Mouse (Mus musculus) forebrain, embryonic 10.5 days (tissue): Measurements from ENCODE around the gene A930033H14Rik. TPM values are rescaled to one million over a fixed set of nuclear protein-coding genes. Genes with fewer than 3 reads are reported as not detected.
A peak's percentile ranks its signal among the peaks of the same experiment; 100 is the strongest.

Experiments used
- DNase-seq: peaks from one replicate; pipeline ENCODE4 v3.0.0-alpha.2; 2017; ENCODE audit warnings: low spot score; ENCODE audit errors: extremely low spot score
- H3K27ac ChIP-seq: fragments of 300-500 bp; sonication (generic); 2 replicates; pipeline ENCODE4 v1.5.1; 2016; ENCODE audit warnings: mild to moderate bottlenecking
- H3K27me3 ChIP-seq: fragments of 300-500 bp; sonication (generic); 2 replicates; pipeline ENCODE4 v1.6.1; 2016; ENCODE audit warnings: mild to moderate bottlenecking; ENCODE audit not compliant: poor library complexity, severe bottlenecking
- H3K36me3 ChIP-seq: fragments of 300-500 bp; sonication (generic); replicated peaks from 2 replicates; pipeline ENCODE4 v1.6.1; 2016; ENCODE audit warnings: mild to moderate bottlenecking, moderate library complexity
- H3K4me1 ChIP-seq: fragments of 300-500 bp; sonication (generic); 2 replicates; pipeline ENCODE4 v1.6.1; 2016
- H3K4me3 ChIP-seq: fragments of 300-500 bp; sonication (generic); 2 replicates; pipeline ENCODE4 v1.5.1; 2016; ENCODE audit warnings: mild to moderate bottlenecking, moderate library complexity
- H3K9me3 ChIP-seq: fragments of 300-500 bp; sonication (generic); 2 replicates; pipeline ENCODE4 v1.6.1; 2016; ENCODE audit warnings: mild to moderate bottlenecking, moderate library complexity
- WGBS: fragments of 180-500 bp; shearing (Covaris S2); methylation state at CpG from one replicate; pipeline ENCODE4 v1.1.7; 2016; 5-methylcytosine and 5-hydroxymethylcytosine counted together
- polyA plus RNA-seq: library from polyadenylated mRNA; unstranded; fragments of >200 nt; fragmentation: Nextera tagmentation; extraction: Ambion mirVana; gene quantifications from 2 replicates; pipeline ENCODE4 v1.2.1, GENCODE M21; 2016

Gene A930033H14Rik
- polyA plus RNA-seq, 1 experiment from 2014 or later, result 1.2 TPM

GRCm38 (mm10) chr10:69208705-69209104 is 4.2 kb downstream of the A930033H14Rik start:
- H3K4me3 ChIP-seq, result no peak overlapping the region
- 97% methylated on average over 3 of the region's 3 CpGs for WGBS

GRCm38 (mm10) chr10:69207981-69208630 is 4.8 kb downstream of the A930033H14Rik start:
- Histone ChIP-seq H3K4me1 (peaks cover 28% of the 10 kb centered on the region), H3K27ac (no peak overlapping the region), H3K36me3 (peaks cover 6% of the 10 kb centered on the region; the same call in 1 of the 2 replicates), H3K27me3 (no peaks in the 10 kb centered on the region), H3K4me3 (no peak overlapping the region), H3K9me3 (no peaks in the 10 kb centered on the region; the same call in 1 of the 2 replicates)
- no peak for DNase-seq
- WGBS, result 91% methylated on average over 15 of the region's 15 CpGs

More at GRCm38 (mm10) chr10:69208705-69209104, 4.2 kb downstream of the A930033H14Rik start:
- Histone ChIP-seq H3K9me3 (no peaks in the 10 kb centered on the region; the same call in 1 of the 2 replicates), H3K4me1 (peaks cover 33% of the 10 kb centered on the region), H3K36me3 (peaks cover 6% of the 10 kb centered on the region; the same call in 1 of the 2 replicates), H3K27me3 (no peaks in the 10 kb centered on the region), H3K27ac (no peak overlapping the region)
- no peak for DNase-seq

GRCm38 (mm10) chr10:69207481-69207880 is 5.4 kb downstream of the A930033H14Rik start:
- DNase-seq, result no peak
- peaks cover 6% of the 10 kb centered on the region; the same call in 1 of the 2 replicates for H3K36me3 ChIP-seq
- H3K27ac ChIP-seq, result no peak overlapping the region
- H3K9me3 ChIP-seq, result no peaks in the 10 kb centered on the region; the same call in 1 of the 2 replicates
- H3K4me1 ChIP-seq, result peaks cover 24% of the 10 kb centered on the region
- 86% methylated on average over 7 of the region's 7 CpGs for WGBS
- no peak overlapping the region for H3K4me3 ChIP-seq
- no peaks in the 10 kb centered on the region for H3K27me3 ChIP-seq

GRCm38 (mm10) chr10:69206081-69206480 is 6.8 kb downstream of the A930033H14Rik start:
- no peak overlapping the region for H3K27ac ChIP-seq
- peaks cover 12% of the 10 kb centered on the region for H3K4me1 ChIP-seq
- H3K9me3 ChIP-seq, result no peaks in the 10 kb centered on the region; the same call in 1 of the 2 replicates
- H3K4me3 ChIP-seq, result no peak overlapping the region
- no peaks in the 10 kb centered on the region for H3K27me3 ChIP-seq
- peaks cover 6% of the 10 kb centered on the region; the same call in 1 of the 2 replicates for H3K36me3 ChIP-seq
- no peak for DNase-seq
- WGBS, result 88% methylated on average over 6 of the region's 6 CpGs

- WGBS, result 46% methylated on average over 8 of the region's 8 CpGs
- no peak for DNase-seq
- peak overlapping the region; percentile 5; the same call in 1 of the 2 replicates for H3K27ac ChIP-seq
These were observed 8.1 kb downstream of the A930033H14Rik start for GRCm38 (mm10) chr10:69204677-69205400.

GRCm38 (mm10) chr10:69193721-69194120 is 19.2 kb downstream of the A930033H14Rik start:
- H3K36me3 ChIP-seq, result no peaks in the 10 kb centered on the region
- 87% methylated on average over 10 of the region's 10 CpGs for WGBS
- no peak overlapping the region for H3K4me3 ChIP-seq
- H3K27ac ChIP-seq, result no peak overlapping the region
- H3K27me3 ChIP-seq, result no peaks in the 10 kb centered on the region
- no peaks in the 10 kb centered on the region for H3K4me1 ChIP-seq
- no peak for DNase-seq
- no peaks in the 10 kb centered on the region for H3K9me3 ChIP-seq

More at GRCm38 (mm10) chr10:69204677-69205400, 8.1 kb downstream of the A930033H14Rik start:
- no peaks in the 10 kb centered on the region; the same call in 1 of the 2 replicates for H3K9me3 ChIP-seq
- no peak overlapping the region for H3K4me3 ChIP-seq
- H3K4me1 ChIP-seq, result peaks cover 12% of the 10 kb centered on the region
- H3K27me3 ChIP-seq, result no peaks in the 10 kb centered on the region
- H3K36me3 ChIP-seq, result peaks cover 3% of the 10 kb centered on the region; the same call in 1 of the 2 replicates

- Histone ChIP-seq H3K27me3 (no peaks in the 10 kb centered on the region), H3K36me3 (no peaks in the 10 kb centered on the region), H3K9me3 (no peaks in the 10 kb centered on the region), H3K4me3 (no peak overlapping the region), H3K27ac (no peak overlapping the region), H3K4me1 (no peaks in the 10 kb centered on the region)
- WGBS, result 97% methylated on average over 5 of the region's 5 CpGs
- no peak for DNase-seq
These were observed 20.6 kb downstream of the A930033H14Rik start for GRCm38 (mm10) chr10:69192266-69192665.

GRCm38 (mm10) chr10:69190434-69191160 is 22.3 kb downstream of the A930033H14Rik start:
- no peak overlapping the region for H3K27ac ChIP-seq
- 87% methylated on average over 10 of the region's 10 CpGs for WGBS
- no peak for DNase-seq

GRCm38 (mm10) chr10:69187773-69188443 is 25.0 kb downstream of the A930033H14Rik start:
- Histone ChIP-seq H3K27me3 (no peaks in the 10 kb centered on the region), H3K4me3 (no peak overlapping the region), H3K36me3 (no peaks in the 10 kb centered on the region), H3K9me3 (no peaks in the 10 kb centered on the region), H3K27ac (no peak overlapping the region), H3K4me1 (no peaks in the 10 kb centered on the region)
- no peak for DNase-seq
- 88% methylated on average over 9 of the region's 9 CpGs for WGBS

More at GRCm38 (mm10) chr10:69190434-69191160, 22.3 kb downstream of the A930033H14Rik start:
- H3K36me3 ChIP-seq, result no peaks in the 10 kb centered on the region
- no peak overlapping the region for H3K4me3 ChIP-seq
- H3K9me3 ChIP-seq, result no peaks in the 10 kb centered on the region
- H3K27me3 ChIP-seq, result no peaks in the 10 kb centered on the region
- no peaks in the 10 kb centered on the region for H3K4me1 ChIP-seq

- peak; percentile 50 for DNase-seq
- Histone ChIP-seq H3K36me3 (no peaks in the 10 kb centered on the region), H3K27me3 (no peaks in the 10 kb centered on the region), H3K4me1 (no peaks in the 10 kb centered on the region), H3K27ac (no peak overlapping the region), H3K9me3 (no peaks in the 10 kb centered on the region), H3K4me3 (peak overlapping the region; percentile 41)
- 37% methylated on average over 21 of the region's 21 CpGs for WGBS
These were observed 26.7 kb downstream of the A930033H14Rik start for GRCm38 (mm10) chr10:69185894-69186893.

- WGBS, result 84% methylated on average over 4 of the region's 4 CpGs
These were observed 27.5 kb downstream of the A930033H14Rik start for GRCm38 (mm10) chr10:69185431-69185830.

More at GRCm38 (mm10) chr10:69185431-69185830, 27.5 kb downstream of the A930033H14Rik start:
- Histone ChIP-seq H3K9me3 (no peaks in the 10 kb centered on the region), H3K36me3 (no peaks in the 10 kb centered on the region), H3K4me3 (no peak overlapping the region), H3K27ac (no peak overlapping the region), H3K27me3 (no peaks in the 10 kb centered on the region), H3K4me1 (no peaks in the 10 kb centered on the region)
- no peak for DNase-seq
